Mouse (Mus musculus) kidney, postnatal 36 days (tissue): ENCODE data around the gene Wdr77.
"Not testable (repeated sequence)": the region's sequence is repeated elsewhere in the genome, so short reads cannot be mapped to it uniquely, and the experiment has no call there.

Experiments used
- DNase-seq, 2 experiments: peaks; one replicate each; pipeline ENCODE4 v3.0.0; 2021 to 2022; ENCODE audit warnings: mixed read lengths in 2 of 2

The Wdr77 gene

GRCm38 (mm10) chr3:105958974-105959580 lies at the start of gene Wdr77:
Gene Wdr77 (plus strand): TSS chr3:105959369.
- DNase-seq: peak; percentile 97 to 98

GRCm38 (mm10) chr3:105910519-105911190 lies 48.5 kb upstream of the Wdr77 start:
- no peak for DNase-seq

- DNase-seq: no peak
These were observed 46.9 kb upstream of the Wdr77 start for GRCm38 (mm10) chr3:105912097-105912880.

- DNase-seq: no peak
These were observed 45.1 kb upstream of the Wdr77 start for GRCm38 (mm10) chr3:105913839-105914681.

- DNase-seq: no peak
These were observed 43.9 kb upstream of the Wdr77 start for GRCm38 (mm10) chr3:105915281-105915680.

GRCm38 (mm10) chr3:105916455-105916854 lies 42.7 kb upstream of the Wdr77 start:
- not testable (repeated sequence) for DNase-seq

GRCm38 (mm10) chr3:105917656-105918354 lies 41.4 kb upstream of the Wdr77 start:
- DNase-seq: no peak

GRCm38 (mm10) chr3:105918355-105918745 lies 40.8 kb upstream of the Wdr77 start:
- DNase-seq: no peak

GRCm38 (mm10) chr3:105920743-105921142 lies 38.4 kb upstream of the Wdr77 start:
- not testable (repeated sequence) for DNase-seq

GRCm38 (mm10) chr3:105921959-105922358 lies 37.2 kb upstream of the Wdr77 start:
- DNase-seq: no peak

GRCm38 (mm10) chr3:105924616-105925015 lies 34.6 kb upstream of the Wdr77 start:
- DNase-seq: no peak

- DNase-seq: peak in 1 of 2 experiments; percentile 29
These were observed 31.5 kb upstream of the Wdr77 start for GRCm38 (mm10) chr3:105927561-105928194.

GRCm38 (mm10) chr3:105928195-105928569 lies 31.0 kb upstream of the Wdr77 start:
- no peak for DNase-seq

GRCm38 (mm10) chr3:105928781-105929180 lies 30.4 kb upstream of the Wdr77 start:
- no peak for DNase-seq

GRCm38 (mm10) chr3:105929821-105930220 lies 29.3 kb upstream of the Wdr77 start:
- no peak for DNase-seq

GRCm38 (mm10) chr3:105931095-105931494 lies 28.1 kb upstream of the Wdr77 start:
- no peak for DNase-seq

- no peak for DNase-seq
These were observed 26.7 kb upstream of the Wdr77 start, which contains the start of gene I830077J02Rik for GRCm38 (mm10) chr3:105932240-105933071. Gene I830077J02Rik (minus strand): TSS chr3:105932664.

- no peak for DNase-seq
These were observed 25.2 kb upstream of the Wdr77 start for GRCm38 (mm10) chr3:105933926-105934325.

- peak; percentile 63 to 82 for DNase-seq
These were observed 24.1 kb upstream of the Wdr77 start for GRCm38 (mm10) chr3:105935033-105935432.

GRCm38 (mm10) chr3:105936111-105936510 lies 23.1 kb upstream of the Wdr77 start:
- DNase-seq: no peak

- DNase-seq: no peak
These were observed 7.8 kb upstream of the Wdr77 start for GRCm38 (mm10) chr3:105951348-105951747.
